Comparison of ENCODE assay signal across 8 mouse cellular contexts in the genomic region with DNA sequence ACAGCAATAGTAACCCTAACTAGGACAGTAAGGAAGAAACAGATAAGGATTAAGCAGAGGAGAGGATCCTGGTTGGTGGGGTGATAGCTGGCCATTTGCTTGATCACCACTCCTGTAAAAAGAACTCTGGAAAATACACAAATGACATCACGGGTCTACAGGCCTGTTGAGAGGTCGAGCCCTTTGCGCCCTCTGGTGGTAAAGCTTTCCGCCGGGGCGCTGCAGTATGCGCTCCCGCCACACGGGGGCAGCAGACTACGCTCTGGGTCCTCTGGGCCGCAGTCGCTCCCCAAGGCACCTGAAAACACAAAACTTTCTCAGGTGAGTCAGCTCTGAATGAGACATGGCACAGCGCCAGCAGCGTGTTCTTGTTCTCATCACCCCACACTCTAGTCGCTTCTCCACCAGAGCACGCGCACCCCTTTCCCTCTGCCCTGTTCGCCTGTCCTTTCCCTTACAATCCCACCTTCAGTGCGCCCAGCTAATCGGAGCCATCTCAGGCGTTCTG. TPM values are rescaled to one million over a fixed set of nuclear protein-coding genes. Genes with fewer than 3 reads are reported as not detected.
DNase-seq lines count a peak whose midpoint lies in the region; ATAC-seq lines count a peak whose summit lies in the region.

No protein-coding gene starts in this region.

- peak overlapping the region; percentile 57; the same call in 1 of the 2 replicates for H3K27ac ChIP-seq in intestine, embryonic 16.5 days (ENCODE audit: low read length)

- H3K36me3 ChIP-seq in intestine, embryonic 16.5 days (ENCODE audit: control insufficient read depth, insufficient read depth, low read length) = no peaks in the 10 kb centered on the region

- no peak overlapping the region for H3K9ac ChIP-seq in intestine, embryonic 16.5 days (ENCODE audit: low read depth, low read length)

- intact Hi-C loops in gastrocnemius, postnatal 36 days (cut with DNase I) = no loop called here
- intact Hi-C loops in left cerebral cortex, postnatal 25 days (cut with DNase I) = loop anchor here (2.0 kb wide), 1 partner anchor 25 kb away; no protein-coding TSS in a partner anchor

- ATAC-seq in intestine, embryonic 16.5 days = peak; percentile 87

- H3K27me3 ChIP-seq in intestine, embryonic 16.5 days (replicated peaks; ENCODE audit: control insufficient read depth, insufficient read depth, low read length) = no peaks in the 10 kb centered on the region

- no peaks in the 10 kb centered on the region for H3K9me3 ChIP-seq in intestine, embryonic 16.5 days (ENCODE audit: control insufficient read depth, low read length)

- peak; percentile 96 to 98 for DNase-seq in adrenal gland, adult 18-20 months (ENCODE audit: low spot score in 2 of 2)
- peak; percentile 88 for DNase-seq in embryo, embryonic 11 days
- DNase-seq in gastrocnemius, postnatal 36 days = peak; percentile 64 to 93
- DNase-seq in left cerebral cortex, postnatal 25 days (ENCODE audit: low spot score in 2 of 2) = peak; percentile 94 to 95
- DNase-seq in mesoderm, embryonic 11.5 days (ENCODE audit: low read depth, low spot score) = peak; percentile 87
- peak; percentile 89 for DNase-seq in right cerebral cortex, postnatal 25 days
- DNase-seq in urinary bladder, postnatal 36 days (ENCODE audit: low spot score in 2 of 2) = peak; percentile 93 to 97

- H3K4me1 ChIP-seq in intestine, embryonic 16.5 days (ENCODE audit: control insufficient read depth, insufficient read depth, low read length) = no peaks in the 10 kb centered on the region

- H3K4me2 ChIP-seq in intestine, embryonic 16.5 days (ENCODE audit: low read depth, low read length) = peak overlapping the region; percentile 42

- no peak overlapping the region for H3K4me3 ChIP-seq in intestine, embryonic 16.5 days (ENCODE audit: low read length)

- WGBS in intestine, embryonic 16.5 days = 14% methylated on average over 21 of the region's 21 CpGs

RNA-seq across cellular contexts. Expression of gene Epm2aip1, which starts 18.2 kb away (rescaled TPM):
- 10 to 100 TPM; 31.2 to 37.8 TPM for total RNA-seq in adrenal gland, adult 18-20 months (2021)
- 10 to 100 TPM; 16.1 to 22.4 TPM for total RNA-seq in gastrocnemius, postnatal 36 days (2021)
- polyA plus RNA-seq in intestine, embryonic 16.5 days (2015; fragmentation: Nextera tagmentation; extraction: Ambion mirVana) = 16.2 and 17.6 TPM in 2 replicates
- total RNA-seq in left cerebral cortex, postnatal 25 days (2021) = 10 to 100 TPM; 80.4 to 81.6 TPM

RNA-seq across cellular contexts. Expression of gene Mlh1, which starts 18.3 kb away (rescaled TPM):
- total RNA-seq in adrenal gland, adult 18-20 months (2021) = 10 to 100 TPM; 11.0 to 11.1 TPM
- 1 to 10 TPM; 4.9 to 8.4 TPM for total RNA-seq in gastrocnemius, postnatal 36 days (2021)
- polyA plus RNA-seq in intestine, embryonic 16.5 days (2015; fragmentation: Nextera tagmentation; extraction: Ambion mirVana) = 41.7 and 43.3 TPM in 2 replicates
- total RNA-seq in left cerebral cortex, postnatal 25 days (2021) = 10 to 100 TPM; 15.2 to 15.6 TPM

RNA-seq across cellular contexts. Expression of gene Trank1, which starts 21.7 kb away (rescaled TPM):
- 100 to 1,000 TPM in 1 of 2 experiments, 10 to 100 TPM in 1; 47.6 to 122 TPM for total RNA-seq in adrenal gland, adult 18-20 months (2021)
- not detected for total RNA-seq in gastrocnemius, postnatal 36 days (2021)
- 0.22 and 0.23 TPM in 2 replicates for polyA plus RNA-seq in intestine, embryonic 16.5 days (2015; fragmentation: Nextera tagmentation; extraction: Ambion mirVana)
- 100 to 1,000 TPM; 245 to 294 TPM for total RNA-seq in left cerebral cortex, postnatal 25 days (2021)

Comparison
In these comparisons a context has a peak if more than half of its experiments do, and no peak if none do; other contexts are left out.
1. RNA of gene Trank1, which starts 21.7 kb away (total RNA-seq): 245 to 294 TPM in left cerebral cortex, postnatal 25 days and 47.6 to 122 TPM in adrenal gland, adult 18-20 months; not detected in gastrocnemius, postnatal 36 days; every median in the first group is over 10 times any median in the second.
2. Peak in every context shown above with its lines, with median percentiles within 50 percentile points of each other: DNase-seq.